Mouse (Mus musculus) small intestine, adult 2 months (tissue): ENCODE data around the gene Xylb.

Source experiments
- CTCF ChIP-seq: fragments of 200-500 bp; IDR thresholded peaks from 2 replicates; pipeline ENCODE4 v1.5.1; 2012; ENCODE audit warnings: low read depth, mild to moderate bottlenecking, control low read depth, inconsistent platforms, low read length, moderate library complexity, mixed read lengths; ENCODE audit not compliant: insufficient replicate concordance, insufficient read length; ENCODE audit errors: extremely low read depth
- POLR2A ChIP-seq: fragments of 200-500 bp; IDR thresholded peaks from 2 replicates; pipeline ENCODE4 v1.6.1; 2012; ENCODE audit warnings: low read depth, mild to moderate bottlenecking, control low read depth, inconsistent platforms, low read length, moderate library complexity

- no peak for TF ChIP-seq POLR2A
- no peak for TF ChIP-seq CTCF
Observed at GRCm38 (mm10) chr9:119403236-119403641, 46.1 kb downstream of the Xylb start.
